Mouse (Mus musculus): ENCODE results near the gene Pkd1l1.

Gene Pkd1l1

GRCm38 (mm10) chr11:8817376-8817775, 155.7 kb downstream of the Pkd1l1 start:
- no peak for DNase-seq

- DNase-seq, result peak; percentile 76
Measured at GRCm38 (mm10) chr11:8814097-8814790, 158.8 kb downstream of the Pkd1l1 start.

GRCm38 (mm10) chr11:8811506-8812100, 161.5 kb downstream of the Pkd1l1 start:
- no peak for DNase-seq

GRCm38 (mm10) chr11:8809644-8810043, 163.4 kb downstream of the Pkd1l1 start:
- DNase-seq, result no peak

- no peak for DNase-seq
Measured at GRCm38 (mm10) chr11:8807009-8807408, 166.1 kb downstream of the Pkd1l1 start.

GRCm38 (mm10) chr11:8804178-8804577, 168.9 kb downstream of the Pkd1l1 start:
- no peak for DNase-seq

- DNase-seq, result no peak
Measured at GRCm38 (mm10) chr11:8797486-8797885, 175.6 kb downstream of the Pkd1l1 start.

GRCm38 (mm10) chr11:8795031-8795430, 178.0 kb downstream of the Pkd1l1 start:
- no peak for DNase-seq

- DNase-seq, result peak; percentile 32
Measured at GRCm38 (mm10) chr11:8792146-8792545, 180.9 kb downstream of the Pkd1l1 start.

GRCm38 (mm10) chr11:8789186-8789585, 183.9 kb downstream of the Pkd1l1 start:
- DNase-seq, result no peak

- no peak for DNase-seq
Measured at GRCm38 (mm10) chr11:8787604-8788003, 185.5 kb downstream of the Pkd1l1 start.

GRCm38 (mm10) chr11:8784413-8784812, 188.7 kb downstream of the Pkd1l1 start:
- no peak for DNase-seq

GRCm38 (mm10) chr11:8782141-8782465, 191.0 kb downstream of the Pkd1l1 start:
- no peak for DNase-seq

- DNase-seq, result no peak
Measured at GRCm38 (mm10) chr11:8781308-8782140, 191.5 kb downstream of the Pkd1l1 start.

- no peak for DNase-seq
Measured at GRCm38 (mm10) chr11:8779427-8779826, 193.6 kb downstream of the Pkd1l1 start.

Data from lung, postnatal 14 days (tissue).